Mouse (Mus musculus) liver, embryonic 13.5 days (tissue): Measurements from ENCODE around the gene Cox6a2. TPM values are rescaled to one million over a fixed set of nuclear protein-coding genes. Genes with fewer than 3 reads are reported as not detected.
"Not testable (repeated sequence)": the region's sequence is repeated elsewhere in the genome, so short reads cannot be mapped to it uniquely, and the experiment has no call there.

ENCODE experiments used
- ATAC-seq: fragments of 200-750 bp; cut with Nextera tagmentation; 2 replicates; pipeline ENCODE4 v1.8.0; 2017; ENCODE audit warnings: low read depth, mild to moderate bottlenecking, moderate number of reproducible peaks, moderate library complexity
- DNase-seq: peaks from one replicate; pipeline ENCODE4 v3.0.0; 2022
- H3K27ac ChIP-seq: fragments of 300-500 bp; sonication (generic); 2 replicates; pipeline ENCODE4 v1.5.1; 2015; ENCODE audit warnings: moderate library complexity, mild to moderate bottlenecking, inconsistent platforms
- H3K27me3 ChIP-seq: fragments of 300-500 bp; sonication (generic); 2 replicates; pipeline ENCODE4 v1.6.1; 2015; ENCODE audit warnings: mild to moderate bottlenecking, inconsistent platforms
- H3K36me3 ChIP-seq: fragments of 300-500 bp; sonication (generic); 2 replicates; pipeline ENCODE4 v1.6.1; 2015; ENCODE audit warnings: mild to moderate bottlenecking, inconsistent platforms
- H3K4me1 ChIP-seq: fragments of 300-500 bp; sonication (generic); replicated peaks from 2 replicates; pipeline ENCODE4 v1.6.1; 2015; ENCODE audit warnings: inconsistent platforms
- H3K4me2 ChIP-seq: fragments of 300-500 bp; sonication (generic); 2 replicates; pipeline ENCODE4 v1.6.1; 2015; ENCODE audit warnings: inconsistent platforms, mild to moderate bottlenecking, moderate library complexity
- H3K4me3 ChIP-seq: fragments of 300-500 bp; sonication (generic); replicated peaks from 2 replicates; pipeline ENCODE4 v1.5.1; 2015; ENCODE audit warnings: mild to moderate bottlenecking, inconsistent platforms
- H3K9ac ChIP-seq: fragments of 300-500 bp; sonication (generic); 2 replicates; pipeline ENCODE4 v1.6.1; 2015; ENCODE audit warnings: mild to moderate bottlenecking, inconsistent platforms
- H3K9me3 ChIP-seq: fragments of 300-500 bp; sonication (generic); replicated peaks from 2 replicates; pipeline ENCODE4 v1.6.1; 2016; ENCODE audit warnings: inconsistent platforms
- WGBS: fragments of 180-500 bp; shearing (Covaris S2); methylation state at CpG from one replicate; pipeline ENCODE4 v1.1.7; 2015; ENCODE audit not compliant: insufficient replicate concordance; 5-methylcytosine and 5-hydroxymethylcytosine counted together
- polyA plus RNA-seq: library from polyadenylated mRNA; unstranded; fragments of >200 nt; fragmentation: Nextera tagmentation; extraction: Ambion mirVana; gene quantifications from 2 replicates; pipeline ENCODE4 v1.2.1, GENCODE M21; 2015

The Cox6a2 gene
- polyA plus RNA-seq, 1 experiment from 2014 or later: 2.3 TPM

- H3K4me1 ChIP-seq: no peaks in the 10 kb centered on the region; the same call in 1 of the 2 replicates
Observed at GRCm38 (mm10) chr7:128180126-128180525, 26.1 kb downstream of the Cox6a2 start.

DNA sequence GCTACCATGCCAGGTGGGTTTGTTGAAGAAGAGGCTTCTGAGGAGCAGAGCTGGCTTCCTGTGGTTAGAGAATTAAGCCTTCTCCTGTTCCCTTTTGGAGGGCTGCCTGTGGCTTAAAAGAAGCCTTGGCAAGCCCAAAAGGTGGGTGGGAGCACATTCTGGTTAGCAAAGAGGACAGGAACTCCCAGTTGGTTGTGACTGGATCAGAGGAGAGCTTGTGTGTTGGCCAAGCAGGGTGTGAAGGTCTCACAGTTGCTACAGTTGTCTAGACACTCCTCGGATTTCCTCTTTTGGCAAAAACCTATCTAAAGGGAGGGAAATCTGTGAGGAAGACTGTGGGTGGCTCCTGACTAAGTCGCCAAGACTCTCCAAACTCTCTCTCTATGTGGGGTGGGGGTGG, 27.8 kb downstream of the Cox6a2 start:
- WGBS: 18% methylated on average over 2 of the region's 2 CpGs
- no peak for ATAC-seq

More at GRCm38 (mm10) chr7:128180126-128180525, 26.1 kb downstream of the Cox6a2 start:
- H3K9ac ChIP-seq: no peak overlapping the region
- H3K4me2 ChIP-seq: no peak overlapping the region
- WGBS: 14% methylated on average over 7 of the region's 7 CpGs
- no peaks in the 10 kb centered on the region for H3K9me3 ChIP-seq
- no peaks in the 10 kb centered on the region for H3K27me3 ChIP-seq
- ATAC-seq (no peak), DNase-seq (peak; percentile 9)
- H3K36me3 ChIP-seq: no peaks in the 10 kb centered on the region
- no peak overlapping the region for H3K27ac ChIP-seq
- no peak overlapping the region for H3K4me3 ChIP-seq

GRCm38 (mm10) chr7:128169996-128170395, 36.2 kb downstream of the Cox6a2 start:
- H3K27ac ChIP-seq: no peak overlapping the region
- WGBS: 51% methylated on average over 3 of the region's 3 CpGs
- H3K9me3 ChIP-seq: no peaks in the 10 kb centered on the region
- DNase-seq (no peak), ATAC-seq (no peak)
- H3K9ac ChIP-seq: no peak overlapping the region
- H3K27me3 ChIP-seq: no peaks in the 10 kb centered on the region
- no peak overlapping the region for H3K4me3 ChIP-seq
- no peaks in the 10 kb centered on the region for H3K4me1 ChIP-seq
- H3K36me3 ChIP-seq: no peaks in the 10 kb centered on the region
- no peak overlapping the region for H3K4me2 ChIP-seq

More for the DNA sequence above, 27.8 kb downstream of the Cox6a2 start:
- Histone ChIP-seq H3K4me2 (no peak overlapping the region), H3K36me3 (no peaks in the 10 kb centered on the region), H3K4me1 (no peaks in the 10 kb centered on the region; the same call in 1 of the 2 replicates), H3K4me3 (no peak overlapping the region), H3K9ac (no peak overlapping the region), H3K9me3 (no peaks in the 10 kb centered on the region), H3K27me3 (no peaks in the 10 kb centered on the region), H3K27ac (no peak overlapping the region)
- no peak for DNase-seq

DNA sequence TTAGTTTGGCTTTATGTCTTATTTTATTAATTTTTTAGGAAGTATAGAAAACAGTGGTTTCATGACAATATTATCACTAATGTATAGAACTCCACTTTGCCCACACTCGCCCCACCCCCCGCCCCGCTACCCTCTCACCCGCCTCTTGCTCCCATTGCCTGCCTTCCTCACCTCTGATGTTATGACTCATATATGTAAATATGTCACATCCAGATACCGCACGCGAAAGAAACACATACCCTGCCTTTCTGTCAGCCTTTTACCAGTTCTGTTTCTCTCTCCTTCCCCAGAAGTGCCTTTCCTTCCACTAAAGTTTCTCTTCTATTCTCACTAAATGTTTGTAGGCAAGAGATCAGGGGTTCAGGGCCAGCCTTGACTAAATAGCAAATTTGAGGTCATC, 39.8 kb downstream of the Cox6a2 start:
- H3K4me1 ChIP-seq: no peaks in the 10 kb centered on the region
- H3K4me2 ChIP-seq: no peak overlapping the region
- H3K9ac ChIP-seq: no peak overlapping the region
- no peak overlapping the region for H3K27ac ChIP-seq
- no peaks in the 10 kb centered on the region for H3K27me3 ChIP-seq
- WGBS: 71% methylated on average over 7 of the region's 7 CpGs
- no peaks in the 10 kb centered on the region for H3K36me3 ChIP-seq
- no peaks in the 10 kb centered on the region for H3K9me3 ChIP-seq
- no peak for ATAC-seq
- no peak for DNase-seq
- H3K4me3 ChIP-seq: no peak overlapping the region

DNA sequence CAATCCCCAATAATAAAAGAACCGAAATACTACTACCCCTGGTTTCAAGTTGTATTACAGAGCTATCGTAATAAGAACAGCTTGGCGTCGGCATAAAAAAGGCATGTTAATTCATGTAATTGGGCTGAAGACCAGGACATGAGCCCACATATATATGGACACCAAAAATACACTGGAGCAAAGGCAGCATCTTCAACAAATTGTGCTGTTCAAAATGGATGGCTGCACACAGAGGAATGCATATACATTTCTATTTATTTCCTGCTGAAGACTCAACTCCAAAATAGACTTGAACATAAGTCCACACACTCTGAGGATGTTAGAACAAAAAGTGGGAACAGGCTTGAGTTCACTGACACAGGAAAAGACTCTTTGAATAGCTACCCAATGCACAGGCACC, 42.2 kb downstream of the Cox6a2 start:
- ATAC-seq (no peak), DNase-seq (no peak)
- no peak overlapping the region for H3K9ac ChIP-seq
- no peaks in the 10 kb centered on the region for H3K9me3 ChIP-seq
- no peak overlapping the region for H3K4me3 ChIP-seq
- H3K27me3 ChIP-seq: no peaks in the 10 kb centered on the region
- no peaks in the 10 kb centered on the region for H3K4me1 ChIP-seq
- no peak overlapping the region for H3K27ac ChIP-seq
- H3K36me3 ChIP-seq: no peaks in the 10 kb centered on the region
- no peak overlapping the region for H3K4me2 ChIP-seq
- 70% methylated on average over 4 of the region's 4 CpGs for WGBS

DNA sequence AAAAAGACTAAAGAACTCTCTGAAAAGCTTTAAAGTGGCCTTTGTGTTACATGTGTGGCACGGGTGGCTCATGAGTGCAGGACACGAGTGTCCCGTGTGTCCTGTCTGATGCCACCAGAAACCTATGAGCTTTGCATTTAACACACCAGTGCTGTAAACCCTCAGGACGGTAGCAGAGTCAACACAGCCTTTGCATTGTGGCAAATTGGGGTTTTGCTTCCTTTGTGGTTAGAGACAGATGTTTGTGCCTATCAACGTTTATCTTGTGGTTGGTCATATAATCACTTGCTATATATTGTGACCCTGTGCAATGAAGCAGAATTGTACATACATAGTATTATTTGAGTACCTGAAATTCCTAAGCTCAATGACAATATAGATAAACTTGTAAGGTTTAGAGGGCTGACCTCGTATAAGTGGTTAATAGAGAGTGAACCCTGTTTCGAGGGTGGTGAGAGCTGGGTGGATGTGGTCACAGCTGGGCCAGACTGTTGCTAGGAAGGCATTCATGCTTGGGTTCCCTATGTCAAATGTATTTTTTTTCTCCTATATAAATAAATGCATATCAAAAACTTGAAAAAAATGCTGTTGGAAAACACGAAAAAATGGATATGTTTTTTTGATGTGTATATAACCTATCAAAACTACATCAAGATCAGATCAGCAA, 47.4 kb downstream of the Cox6a2 start:
- not testable (repeated sequence) for H3K9ac ChIP-seq, H3K4me1 ChIP-seq, H3K4me2 ChIP-seq, H3K27ac ChIP-seq, H3K36me3 ChIP-seq, DNase-seq, H3K27me3 ChIP-seq, H3K4me3 ChIP-seq, ATAC-seq, H3K9me3 ChIP-seq
- WGBS: 22% methylated on average over 8 of the region's 8 CpGs

Other genes starting within 250 kb of the Cox6a2 start
- 160 and 170 TPM in 2 replicates for gene Fus, start 238.9 kb downstream of the Cox6a2 start, polyA plus RNA-seq
- gene Pycard, start 212.5 kb downstream of the Cox6a2 start, polyA plus RNA-seq: 23.7 and 31.2 TPM in 2 replicates
- gene Trim72, start 202.4 kb downstream of the Cox6a2 start, polyA plus RNA-seq: not detected in 2 replicates
- 1.8 TPM in 2 replicates for gene Itgam, start 143.7 kb downstream of the Cox6a2 start, polyA plus RNA-seq
- not detected in 2 replicates for gene Gm49368, start 143.7 kb downstream of the Cox6a2 start, polyA plus RNA-seq
- 0.09 and 0.12 TPM in 2 replicates for gene Itgax, start 76.8 kb downstream of the Cox6a2 start, polyA plus RNA-seq
- not detected in 2 replicates for gene Itgad, start 52.0 kb downstream of the Cox6a2 start, polyA plus RNA-seq
- gene Armc5, start 31.0 kb upstream of the Cox6a2 start, polyA plus RNA-seq: 8.3 and 8.4 TPM in 2 replicates
- gene 9130023H24Rik, start 31.6 kb upstream of the Cox6a2 start, polyA plus RNA-seq: 1.9 and 2.8 TPM in 2 replicates
- gene Tgfb1i1, start 40.4 kb upstream of the Cox6a2 start, polyA plus RNA-seq: 14.3 and 17.8 TPM in 2 replicates
- 1.6 and 2.4 TPM in 2 replicates for gene Slc5a2, start 59.3 kb upstream of the Cox6a2 start, polyA plus RNA-seq
- 16.7 and 21.4 TPM in 2 replicates for gene BC017158, start 91.8 kb upstream of the Cox6a2 start, polyA plus RNA-seq
- 48.5 and 54.6 TPM in 2 replicates for gene Rgs10, start 212.4 kb upstream of the Cox6a2 start, polyA plus RNA-seq